Mouse (Mus musculus) intestine, embryonic 14.5 days (tissue): ENCODE measurements around the gene Aurka. TPM values are rescaled to one million over a fixed set of nuclear protein-coding genes. Genes with fewer than 3 reads are reported as not detected.

ENCODE experiments used
- ATAC-seq: fragments of 200-750 bp; cut with Nextera tagmentation; replicated peaks from 2 replicates; pipeline ENCODE4 v1.8.0; 2017; ENCODE audit warnings: low read depth, moderate number of reproducible peaks, moderate TSS enrichment, moderate library complexity; ENCODE audit not compliant: low FRiP score, low TSS enrichment
- DNase-seq: peaks from one replicate; pipeline ENCODE4 v3.0.0-alpha.2; 2018; ENCODE audit warnings: low spot score
- H3K27ac ChIP-seq: fragments of 300-500 bp; sonication (generic); 2 replicates; pipeline ENCODE4 v1.5.1; 2014; ENCODE audit warnings: low read depth, mild to moderate bottlenecking, control low read depth
- H3K27me3 ChIP-seq: fragments of 300-500 bp; sonication (generic); replicated peaks from 2 replicates; pipeline ENCODE4 v1.6.1; 2014; ENCODE audit warnings: low read length, control low read depth; ENCODE audit not compliant: control insufficient read depth, insufficient read depth
- H3K36me3 ChIP-seq: fragments of 300-500 bp; sonication (generic); 2 replicates; pipeline ENCODE4 v1.6.1; 2014; ENCODE audit warnings: low read length, control low read depth; ENCODE audit not compliant: control insufficient read depth, insufficient read depth
- H3K4me1 ChIP-seq: fragments of 300-500 bp; sonication (generic); replicated peaks from 2 replicates; pipeline ENCODE4 v1.6.1; 2014; ENCODE audit warnings: low read length, control low read depth, mixed read lengths; ENCODE audit not compliant: control insufficient read depth, insufficient read depth
- H3K4me2 ChIP-seq: fragments of 300-500 bp; sonication (generic); 2 replicates; pipeline ENCODE4 v1.6.1; 2014; ENCODE audit warnings: low read length
- H3K4me3 ChIP-seq: fragments of 300-500 bp; sonication (generic); 2 replicates; pipeline ENCODE4 v1.5.1; 2014; ENCODE audit warnings: low read depth, low read length, control low read depth, mixed read lengths
- H3K9ac ChIP-seq: fragments of 300-500 bp; sonication (generic); 2 replicates; pipeline ENCODE4 v1.6.1; 2014; ENCODE audit warnings: mild to moderate bottlenecking, low read length
- H3K9me3 ChIP-seq: fragments of 300-500 bp; sonication (generic); 2 replicates; pipeline ENCODE4 v1.6.1; 2016; ENCODE audit warnings: low read length, control low read depth; ENCODE audit not compliant: control insufficient read depth
- WGBS: fragments of 180-500 bp; shearing (Covaris S2); extraction: QIAGEN DNeasy Blood & Tissue Kit; methylation state at CpG from one replicate; pipeline ENCODE4 v1.1.7; 2014; 5-methylcytosine and 5-hydroxymethylcytosine counted together
- polyA plus RNA-seq: library from polyadenylated mRNA; unstranded; fragments of >200 nt; fragmentation: Nextera tagmentation; extraction: Ambion mirVana; gene quantifications from 2 replicates; pipeline ENCODE4 v1.2.1, GENCODE M21; 2014

Gene Aurka
- polyA plus RNA-seq, 1 experiment from 2014 or later: 121 TPM

GRCm38 (mm10) chr2:172376999-172377515 lies 6.7 kb upstream of the Aurka start:
- Histone ChIP-seq H3K9me3 (no peaks in the 10 kb centered on the region), H3K36me3 (peaks cover 95% of the 10 kb centered on the region), H3K4me3 (no peak overlapping the region), H3K4me1 (peaks cover under 1% of the 10 kb centered on the region; the same call in 1 of the 2 replicates), H3K27ac (no peak overlapping the region), H3K4me2 (no peak overlapping the region), H3K9ac (no peak overlapping the region), H3K27me3 (no peaks in the 10 kb centered on the region)
- WGBS: 64% methylated on average over 5 of the region's 5 CpGs
- no peak for DNase-seq
- no peak for ATAC-seq

GRCm38 (mm10) chr2:172376551-172376950 lies 6.2 kb upstream of the Aurka start:
- Histone ChIP-seq H3K4me1 (peaks cover 6% of the 10 kb centered on the region), H3K9me3 (no peaks in the 10 kb centered on the region), H3K4me2 (no peak overlapping the region), H3K4me3 (no peak overlapping the region), H3K27me3 (no peaks in the 10 kb centered on the region), H3K27ac (no peak overlapping the region), H3K36me3 (peaks cover 90% of the 10 kb centered on the region), H3K9ac (no peak overlapping the region)
- no peak for DNase-seq
- no peak for ATAC-seq
- WGBS: 86% methylated on average over 4 of the region's 4 CpGs

- Histone ChIP-seq H3K36me3 (peaks cover 60% of the 10 kb centered on the region), H3K27ac (peak overlapping the region; percentile 82), H3K4me3 (peak overlapping the region; percentile 97), H3K9ac (peak overlapping the region; percentile 88), H3K9me3 (no peaks in the 10 kb centered on the region), H3K4me1 (peaks cover 28% of the 10 kb centered on the region), H3K4me2 (peak overlapping the region; percentile 78), H3K27me3 (no peaks in the 10 kb centered on the region)
- DNase-seq: no peak
- no peak for ATAC-seq
- WGBS: under 1% methylated on average over 11 of the region's 11 CpGs
Observed at GRCm38 (mm10) chr2:172371258-172371657, 923 bp upstream of the Aurka start.

GRCm38 (mm10) chr2:172363176-172363575 lies 7.2 kb downstream of the Aurka start:
- WGBS: 90% methylated on average over 7 of the region's 7 CpGs
- H3K27ac ChIP-seq: no peak overlapping the region

GRCm38 (mm10) chr2:172355833-172356232 lies 14.5 kb downstream of the Aurka start:
- Histone ChIP-seq H3K27me3 (no peaks in the 10 kb centered on the region), H3K9me3 (no peaks in the 10 kb centered on the region), H3K4me2 (no peak overlapping the region), H3K27ac (no peak overlapping the region), H3K36me3 (peaks cover 69% of the 10 kb centered on the region), H3K9ac (no peak overlapping the region), H3K4me1 (no peaks in the 10 kb centered on the region), H3K4me3 (no peak overlapping the region)
- DNase-seq (no peak), ATAC-seq (no peak)
- WGBS: 89% methylated on average over 5 of the region's 5 CpGs

More at GRCm38 (mm10) chr2:172363176-172363575, 7.2 kb downstream of the Aurka start:
- H3K36me3 ChIP-seq: peaks cover 96% of the 10 kb centered on the region
- H3K27me3 ChIP-seq: no peaks in the 10 kb centered on the region
- no peak overlapping the region for H3K9ac ChIP-seq
- no peak overlapping the region for H3K4me2 ChIP-seq
- no peak for ATAC-seq
- no peaks in the 10 kb centered on the region for H3K9me3 ChIP-seq
- peaks cover 4% of the 10 kb centered on the region for H3K4me1 ChIP-seq
- H3K4me3 ChIP-seq: no peak overlapping the region
- DNase-seq: no peak

- no peaks in the 10 kb centered on the region for H3K4me1 ChIP-seq
- no peaks in the 10 kb centered on the region for H3K9me3 ChIP-seq
- DNase-seq: no peak
- no peaks in the 10 kb centered on the region for H3K27me3 ChIP-seq
- H3K4me2 ChIP-seq: no peak overlapping the region
- no peak overlapping the region for H3K9ac ChIP-seq
- 80% methylated on average over 9 of the region's 9 CpGs for WGBS
- no peak for ATAC-seq
- H3K4me3 ChIP-seq: no peak overlapping the region
- H3K27ac ChIP-seq: no peak overlapping the region
- H3K36me3 ChIP-seq: peaks cover 59% of the 10 kb centered on the region
Observed at GRCm38 (mm10) chr2:172354761-172355160, 15.6 kb downstream of the Aurka start.

GRCm38 (mm10) chr2:172353218-172353617 lies 17.1 kb downstream of the Aurka start:
- DNase-seq (no peak), ATAC-seq (no peak)
- Histone ChIP-seq H3K4me3 (no peak overlapping the region), H3K9ac (no peak overlapping the region), H3K27ac (no peak overlapping the region), H3K9me3 (no peaks in the 10 kb centered on the region), H3K4me2 (no peak overlapping the region), H3K36me3 (peaks cover 43% of the 10 kb centered on the region), H3K4me1 (peaks cover 9% of the 10 kb centered on the region), H3K27me3 (no peaks in the 10 kb centered on the region)
- WGBS: 87% methylated on average over 9 of the region's 9 CpGs

GRCm38 (mm10) chr2:172350773-172351172 lies 19.6 kb downstream of the Aurka start:
- no peaks in the 10 kb centered on the region for H3K27me3 ChIP-seq
- no peak overlapping the region for H3K4me3 ChIP-seq
- H3K27ac ChIP-seq: no peak overlapping the region
- ATAC-seq (no peak), DNase-seq (no peak)
- H3K9me3 ChIP-seq: no peaks in the 10 kb centered on the region
- 65% methylated on average over 8 of the region's 8 CpGs for WGBS
- H3K36me3 ChIP-seq: peaks cover 19% of the 10 kb centered on the region
- peaks cover 14% of the 10 kb centered on the region for H3K4me1 ChIP-seq
- H3K4me2 ChIP-seq: no peak overlapping the region
- H3K9ac ChIP-seq: no peak overlapping the region

- Histone ChIP-seq H3K4me3 (no peak overlapping the region), H3K9ac (no peak overlapping the region), H3K9me3 (no peaks in the 10 kb centered on the region), H3K36me3 (peaks cover 9% of the 10 kb centered on the region), H3K27me3 (no peaks in the 10 kb centered on the region), H3K27ac (no peak overlapping the region), H3K4me2 (no peak overlapping the region), H3K4me1 (peaks cover 16% of the 10 kb centered on the region)
- DNase-seq (no peak), ATAC-seq (no peak)
- WGBS: 78% methylated on average over 14 of the region's 14 CpGs
Observed at GRCm38 (mm10) chr2:172349776-172350175, 20.6 kb downstream of the Aurka start.
